Mouse (Mus musculus) olfactory bulb, adult 2 months (tissue): ENCODE data around the gene C3ar1.

ENCODE experiments used
- CTCF ChIP-seq: fragments of 200-500 bp; IDR thresholded peaks from 2 replicates; pipeline ENCODE4 v1.5.1; 2012; ENCODE audit warnings: low read depth, mild to moderate bottlenecking, low read length, moderate library complexity; ENCODE audit not compliant: insufficient read depth
- POLR2A ChIP-seq: fragments of 200-500 bp; IDR thresholded peaks from 2 replicates; pipeline ENCODE4 v1.6.1; 2012; ENCODE audit warnings: mild to moderate bottlenecking, low read depth, low read length, moderate library complexity; ENCODE audit not compliant: insufficient read depth

DNA sequence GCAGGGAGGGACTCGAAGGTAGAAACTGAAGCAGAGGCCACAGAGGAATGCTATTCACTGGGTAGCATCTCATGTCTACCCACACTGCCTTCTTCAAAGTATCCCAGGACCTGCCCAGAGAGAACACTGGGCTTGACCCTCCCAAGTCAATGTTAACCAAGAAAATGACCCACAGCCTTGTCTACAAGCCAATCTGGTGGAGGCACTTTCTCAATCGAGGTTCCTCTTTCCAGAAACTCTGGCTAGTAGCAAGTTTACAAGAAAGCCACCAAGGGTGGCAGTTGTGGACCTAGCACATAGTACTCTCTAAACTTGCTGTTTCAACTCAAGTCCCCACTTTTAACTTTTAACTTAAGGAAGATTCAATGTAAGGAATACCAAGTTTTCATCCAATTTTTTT, 3.3 kb downstream of the C3ar1 start:
- TF ChIP-seq POLR2A (no peak), CTCF (no peak)
